ENCODE assay signal across 10 mouse cellular contexts in genomic region chr17:26064916-26065315, GRCm38 (mm10). TPM values are rescaled to one million over a fixed set of nuclear protein-coding genes. Genes with fewer than 3 reads are reported as not detected.
DNase-seq lines count a peak whose midpoint lies in the region; ATAC-seq and TF ChIP-seq lines count a peak whose summit lies in the region.
"Had no signal": no experiment of that assay in that cellular context is flagged by ENCODE, and none has a peak within 500 bp of the region (broad histone marks: within the 10 kb centered on the region; RNA-seq: fewer than 3 reads in every experiment).

No protein-coding gene starts in this region.

- peak overlapping the region; percentile 66 for H3K9ac ChIP-seq in heart, embryonic 13.5 days
- H3K9ac ChIP-seq in stomach, embryonic 15.5 days = no peak overlapping the region
- H3K9ac ChIP-seq in stomach, postnatal 0 days (ENCODE audit: low read length) = no peak overlapping the region

- peaks cover 26% of the 10 kb centered on the region for H3K36me3 ChIP-seq in heart, embryonic 13.5 days
- no peaks in the 10 kb centered on the region for H3K36me3 ChIP-seq in stomach, embryonic 15.5 days
- peaks cover 2% of the 10 kb centered on the region; the same call in 1 of the 2 replicates for H3K36me3 ChIP-seq in stomach, postnatal 0 days (ENCODE audit: control insufficient read depth, insufficient read depth, low read length)
- peaks cover 59% of the 10 kb centered on the region for H3K36me3 ChIP-seq in midbrain, embryonic 10.5 days

- H3K4me3 ChIP-seq in heart, embryonic 13.5 days = no peak overlapping the region
- H3K4me3 ChIP-seq in stomach, embryonic 15.5 days (replicated peaks) = no peak overlapping the region
- H3K4me3 ChIP-seq in stomach, postnatal 0 days (ENCODE audit: low read depth, low read length) = no peak overlapping the region
- peak overlapping the region; percentile 11; the same call in 1 of the 2 replicates for H3K4me3 ChIP-seq in midbrain, embryonic 10.5 days

- no peaks in the 10 kb centered on the region for H3K9me3 ChIP-seq in heart, embryonic 13.5 days
- H3K9me3 ChIP-seq in stomach, embryonic 15.5 days = no peaks in the 10 kb centered on the region
- no peaks in the 10 kb centered on the region for H3K9me3 ChIP-seq in stomach, postnatal 0 days (ENCODE audit: control insufficient read depth, low read length)
- no peaks in the 10 kb centered on the region for H3K9me3 ChIP-seq in midbrain, embryonic 10.5 days (replicated peaks)

- no peak for TF ChIP-seq CTCF in stomach, postnatal 0 days (IDR thresholded peaks at IDR 0.05; ENCODE audit: low read depth)

- DNase-seq in heart, postnatal 36 days = no peak
- DNase-seq in stomach, postnatal 0 days (ENCODE audit: low spot score) = no peak
- DNase-seq in midbrain, embryonic 10.5 days (ENCODE audit: low spot score) = no peak
- no peak for DNase-seq in adrenal gland, postnatal 14 days
- no peak for DNase-seq in ovary, postnatal 10 days (ENCODE audit: low spot score)
- no peak for DNase-seq in c-Kit-positive CD71-positive TER-119-positive erythroid progenitor cells, embryonic 14.5 days (ENCODE audit: low spot score)
- DNase-seq: lung, adult 18-20 months had no signal

- no peak for TF ChIP-seq EP300 in stomach, postnatal 0 days (optimal IDR thresholded peaks at IDR 0.05)

- peaks cover 7% of the 10 kb centered on the region; the same call in 1 of the 2 replicates for H3K27me3 ChIP-seq in heart, embryonic 13.5 days (replicated peaks)
- H3K27me3 ChIP-seq in stomach, embryonic 15.5 days (replicated peaks) = no peaks in the 10 kb centered on the region
- H3K27me3 ChIP-seq in stomach, postnatal 0 days (ENCODE audit: control insufficient read depth, insufficient read depth, low read length) = no peaks in the 10 kb centered on the region
- peaks cover 2% of the 10 kb centered on the region; the same call in 1 of the 2 replicates for H3K27me3 ChIP-seq in midbrain, embryonic 10.5 days (ENCODE audit: low read depth, poor library complexity, severe bottlenecking)

- H3K4me1 ChIP-seq in heart, embryonic 13.5 days = peaks cover 47% of the 10 kb centered on the region
- peaks cover 30% of the 10 kb centered on the region for H3K4me1 ChIP-seq in stomach, embryonic 15.5 days
- peaks cover 10% of the 10 kb centered on the region for H3K4me1 ChIP-seq in stomach, postnatal 0 days (replicated peaks; ENCODE audit: control insufficient read depth, insufficient read depth)
- H3K4me1 ChIP-seq in midbrain, embryonic 10.5 days = peaks cover 53% of the 10 kb centered on the region

- H3K4me2 ChIP-seq in heart, embryonic 13.5 days = peak overlapping the region; percentile 97
- H3K4me2 ChIP-seq in stomach, embryonic 15.5 days = no peak overlapping the region
- H3K4me2 ChIP-seq in stomach, postnatal 0 days (replicated peaks; ENCODE audit: low read depth) = no peak overlapping the region

- H3K27ac ChIP-seq in heart, embryonic 13.5 days (replicated peaks) = peak overlapping the region; percentile 71
- 0 out of 2 replicates have a peak overlapping the region, but pooled peaks have one; percentile 23 for H3K27ac ChIP-seq in stomach, embryonic 15.5 days
- H3K27ac ChIP-seq in stomach, postnatal 0 days (replicated peaks) = no peak overlapping the region
- no peak overlapping the region for H3K27ac ChIP-seq in midbrain, embryonic 10.5 days (replicated peaks)

- WGBS in heart, embryonic 13.5 days = 59% methylated on average over 6 of the region's 6 CpGs
- WGBS in stomach, embryonic 15.5 days = 66% methylated on average over 6 of the region's 6 CpGs
- 59% methylated on average over 6 of the region's 6 CpGs for WGBS in stomach, postnatal 0 days
- WGBS in midbrain, embryonic 10.5 days = 86% methylated on average over 6 of the region's 6 CpGs

- ATAC-seq in heart, embryonic 13.5 days (ENCODE audit: extremely low read depth, insufficient number of reproducible peaks, low FRiP score, low TSS enrichment) = no peak
- ATAC-seq in stomach, embryonic 15.5 days (ENCODE audit: insufficient read depth, low FRiP score, low read depth) = no peak
- no peak for ATAC-seq in stomach, postnatal 0 days (ENCODE audit: low FRiP score, low TSS enrichment)
- ATAC-seq: inflammation-experienced regulatory T-cells, adult 6 months had no signal

- intact Hi-C loops in heart, postnatal 36 days (cut with DNase I) = no loop called here

RNA-seq across cellular contexts. Expression of gene Rab11fip3, which starts 4.4 kb away (rescaled TPM):
- 11.0 and 12.3 TPM in 2 replicates for polyA plus RNA-seq in heart, embryonic 13.5 days (2015; fragmentation: Nextera tagmentation; extraction: Ambion mirVana)
- 10 to 100 TPM; 29.2 to 29.7 TPM for total RNA-seq in heart, postnatal 36 days (2021)
- polyA plus RNA-seq in stomach, embryonic 15.5 days (2015; fragmentation: Nextera tagmentation; extraction: Ambion mirVana) = 11.9 and 13.3 TPM in 2 replicates
- polyA plus RNA-seq in stomach, postnatal 0 days (2015; fragmentation: Nextera tagmentation; extraction: Ambion mirVana) = 4.5 and 5.1 TPM in 2 replicates
- 20.6 and 26.9 TPM in 2 replicates for polyA plus RNA-seq in midbrain, embryonic 10.5 days (2016; fragmentation: Nextera tagmentation; extraction: Ambion mirVana)
- 18.6 and 19.0 TPM in 2 replicates for total RNA-seq in adrenal gland, postnatal 14 days (2021)

RNA-seq across cellular contexts. Expression of gene Decr2, which starts 25.2 kb away (rescaled TPM):
- polyA plus RNA-seq in heart, embryonic 13.5 days (2015; fragmentation: Nextera tagmentation; extraction: Ambion mirVana) = 34.4 and 34.6 TPM in 2 replicates
- 10 to 100 TPM; 10.2 to 11.2 TPM for total RNA-seq in heart, postnatal 36 days (2021)
- polyA plus RNA-seq in stomach, embryonic 15.5 days (2015; fragmentation: Nextera tagmentation; extraction: Ambion mirVana) = 39.3 and 42.0 TPM in 2 replicates
- 65.4 and 66.3 TPM in 2 replicates for polyA plus RNA-seq in stomach, postnatal 0 days (2015; fragmentation: Nextera tagmentation; extraction: Ambion mirVana)
- 27.8 and 28.2 TPM in 2 replicates for polyA plus RNA-seq in midbrain, embryonic 10.5 days (2016; fragmentation: Nextera tagmentation; extraction: Ambion mirVana)
- total RNA-seq in adrenal gland, postnatal 14 days (2021) = 34.2 and 42.3 TPM in 2 replicates

RNA-seq across cellular contexts. Expression of gene Nme4, which starts 30.5 kb away (rescaled TPM):
- polyA plus RNA-seq in heart, embryonic 13.5 days (2015; fragmentation: Nextera tagmentation; extraction: Ambion mirVana) = 77.4 and 87.2 TPM in 2 replicates
- total RNA-seq in heart, postnatal 36 days (2021) = 1 to 10 TPM; 2.8 to 3.5 TPM
- 86.2 and 88.8 TPM in 2 replicates for polyA plus RNA-seq in stomach, embryonic 15.5 days (2015; fragmentation: Nextera tagmentation; extraction: Ambion mirVana)
- polyA plus RNA-seq in stomach, postnatal 0 days (2015; fragmentation: Nextera tagmentation; extraction: Ambion mirVana) = 30.9 and 32.5 TPM in 2 replicates
- polyA plus RNA-seq in midbrain, embryonic 10.5 days (2016; fragmentation: Nextera tagmentation; extraction: Ambion mirVana) = 87.4 and 106 TPM in 2 replicates
- 2.6 and 2.7 TPM in 2 replicates for total RNA-seq in adrenal gland, postnatal 14 days (2021)

RNA-seq across cellular contexts. Expression of gene Tmem8, which starts 48.2 kb away (rescaled TPM):
- 0.80 and 0.94 TPM in 2 replicates for polyA plus RNA-seq in heart, embryonic 13.5 days (2015; fragmentation: Nextera tagmentation; extraction: Ambion mirVana)
- total RNA-seq in heart, postnatal 36 days (2021) = 1 to 10 TPM; 3.6 to 4.1 TPM
- 6.6 and 7.2 TPM in 2 replicates for polyA plus RNA-seq in stomach, embryonic 15.5 days (2015; fragmentation: Nextera tagmentation; extraction: Ambion mirVana)
- polyA plus RNA-seq in stomach, postnatal 0 days (2015; fragmentation: Nextera tagmentation; extraction: Ambion mirVana) = 16.1 and 17.5 TPM in 2 replicates
- polyA plus RNA-seq in midbrain, embryonic 10.5 days (2016; fragmentation: Nextera tagmentation; extraction: Ambion mirVana) = 1.6 and 2.0 TPM in 2 replicates
- 5.0 and 5.8 TPM in 2 replicates for total RNA-seq in adrenal gland, postnatal 14 days (2021)

RNA-seq across cellular contexts. Expression of gene Mrpl28, which starts 58.4 kb away (rescaled TPM):
- 217 and 237 TPM in 2 replicates for polyA plus RNA-seq in heart, embryonic 13.5 days (2015; fragmentation: Nextera tagmentation; extraction: Ambion mirVana)
- 100 to 1,000 TPM; 134 to 148 TPM for total RNA-seq in heart, postnatal 36 days (2021)
- 199 and 208 TPM in 2 replicates for polyA plus RNA-seq in stomach, embryonic 15.5 days (2015; fragmentation: Nextera tagmentation; extraction: Ambion mirVana)
- polyA plus RNA-seq in stomach, postnatal 0 days (2015; fragmentation: Nextera tagmentation; extraction: Ambion mirVana) = 134 and 135 TPM in 2 replicates
- polyA plus RNA-seq in midbrain, embryonic 10.5 days (2016; fragmentation: Nextera tagmentation; extraction: Ambion mirVana) = 301 and 332 TPM in 2 replicates
- 77.5 and 87.3 TPM in 2 replicates for total RNA-seq in adrenal gland, postnatal 14 days (2021)

Comparison
In these comparisons a context has a peak if more than half of its experiments do, and no peak if none do; other contexts are left out.
1. H3K27ac ChIP-seq: peak in heart, embryonic 13.5 days (single experiment) and stomach, embryonic 15.5 days (single experiment); none in stomach, postnatal 0 days (single experiment) and midbrain, embryonic 10.5 days (single experiment).